Mouse (Mus musculus): Measurements from ENCODE around the gene Kif9.

DNA sequence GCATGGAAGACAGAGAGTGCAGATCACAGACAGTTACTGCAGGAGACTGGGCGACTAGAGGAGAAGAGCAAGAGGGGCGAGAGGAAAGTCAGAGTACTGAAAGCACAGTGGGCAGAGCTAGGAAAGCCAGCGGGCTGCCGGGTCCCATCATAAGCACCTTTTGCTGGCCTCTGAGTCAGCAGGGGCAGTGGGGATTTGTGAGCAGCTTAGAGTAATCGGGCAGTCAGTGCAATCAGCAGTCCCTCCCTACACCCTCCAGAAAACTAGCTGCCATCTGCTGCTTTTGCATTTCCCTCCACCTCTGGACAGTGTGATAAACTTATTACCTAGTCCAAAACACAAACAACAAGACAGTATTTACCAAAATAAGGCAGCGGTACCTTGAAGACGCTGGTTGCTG lies 14.4 kb upstream of the Kif9 start:
- TF ChIP-seq ZC3H11A (IDR thresholded peaks at IDR 0.05; ENCODE audit: borderline replicate concordance, low read depth, low read length) (no peak), MAFK (IDR thresholded peaks at IDR 0.05; ENCODE audit: insufficient read depth, low read depth, low read length) (no peak), HCFC1 (IDR thresholded peaks at IDR 0.05; ENCODE audit: borderline replicate concordance, insufficient read depth, low read length) (no peak), ZNF384 (IDR thresholded peaks at IDR 0.05; ENCODE audit: low read depth, low read length) (no peak), CHD2 (IDR thresholded peaks at IDR 0.05; ENCODE audit: low read depth, low read length) (no peak)
